Mouse (Mus musculus): ENCODE results near the gene Clstn3.

GRCm38 (mm10) chr6:124430379-124430778 lies 34.2 kb downstream of the Clstn3 start:
- TF ChIP-seq CTCF (IDR thresholded peaks at IDR 0.05; ENCODE audit: extremely low read depth, insufficient read length, insufficient replicate concordance, low read depth, low read length) (no peak), POLR2A (IDR thresholded peaks at IDR 0.05; ENCODE audit: low read depth, low read length) (no peak)
